Mouse (Mus musculus): ENCODE results near the gene Krtap5-5. TPM values are rescaled to one million over a fixed set of nuclear protein-coding genes. Genes with fewer than 3 reads are reported as not detected.
"Not testable (repeated sequence)": the region's sequence is repeated elsewhere in the genome, so short reads cannot be mapped to it uniquely, and the experiment has no call there.

Gene Krtap5-5
- polyA plus RNA-seq (2016; fragmentation: Nextera tagmentation; extraction: Ambion mirVana): not detected in 2 replicates

DNA sequence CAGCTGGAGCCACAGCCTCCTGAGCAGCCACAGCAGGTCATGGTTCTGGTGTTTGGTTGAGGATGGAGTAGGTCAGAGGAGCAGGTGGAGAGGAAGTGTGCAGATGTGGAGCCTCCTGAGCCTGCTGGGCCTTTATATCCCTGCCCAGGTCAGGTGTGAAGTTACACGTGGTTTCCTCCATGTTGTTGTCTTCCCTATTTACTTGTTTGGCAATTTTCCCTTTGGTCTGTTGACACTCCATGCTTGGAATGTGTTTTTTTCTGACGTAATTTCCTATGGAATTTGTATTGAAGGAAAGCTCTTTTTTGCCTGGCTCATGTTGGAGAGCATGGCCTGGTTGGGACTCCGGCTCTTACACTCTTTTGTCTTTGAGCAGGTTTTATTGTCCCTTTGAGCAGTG lies at the start of gene Krtap5-5:
Gene Krtap5-5, minus strand, starts transcription at position 101 of the 400 bp plus-strand sequence.
- not testable (repeated sequence) for ATAC-seq (ENCODE audit: insufficient number of reproducible peaks, low FRiP score); H3K9me3 ChIP-seq (replicated peaks)
- WGBS: 47% methylated on average over 3 of the region's 3 CpGs

DNA sequence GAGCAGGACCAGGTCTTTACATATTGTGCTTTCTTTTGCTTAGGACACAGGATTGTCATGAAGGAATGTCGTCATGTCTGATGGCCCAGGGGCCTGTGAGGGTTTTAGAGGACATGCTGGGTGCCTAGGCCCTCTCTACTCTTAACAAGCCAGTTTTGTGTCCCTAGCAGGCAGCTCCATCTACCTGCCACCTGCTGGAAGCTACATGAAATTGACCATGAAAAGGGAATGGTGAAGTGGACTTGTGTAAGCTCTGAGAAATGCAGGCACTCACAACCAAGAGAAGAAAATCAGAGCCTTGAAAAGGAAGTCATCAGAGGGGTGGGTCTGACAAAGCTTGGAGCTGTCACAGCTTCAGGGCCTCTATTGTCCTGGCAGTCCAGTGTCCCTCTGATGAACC lies 49.5 kb upstream of the Krtap5-5 start:
- ATAC-seq (ENCODE audit: insufficient number of reproducible peaks, low FRiP score); H3K9ac ChIP-seq; H3K4me2 ChIP-seq; H3K36me3 ChIP-seq; H3K4me3 ChIP-seq; H3K9me3 ChIP-seq (replicated peaks); H3K27ac ChIP-seq (ENCODE audit: poor library complexity, severe bottlenecking); H3K27me3 ChIP-seq (replicated peaks): not testable (repeated sequence)
- 70% methylated on average over 1 of the region's 1 CpGs for WGBS
- peaks cover 23% of the 10 kb centered on the region for H3K4me1 ChIP-seq (replicated peaks)

More for the DNA sequence above, at the start of gene Krtap5-5:
- H3K9ac ChIP-seq; H3K27ac ChIP-seq (ENCODE audit: poor library complexity, severe bottlenecking); H3K36me3 ChIP-seq; H3K4me2 ChIP-seq; H3K4me3 ChIP-seq; H3K27me3 ChIP-seq (replicated peaks); H3K4me1 ChIP-seq (replicated peaks): not testable (repeated sequence)

DNA sequence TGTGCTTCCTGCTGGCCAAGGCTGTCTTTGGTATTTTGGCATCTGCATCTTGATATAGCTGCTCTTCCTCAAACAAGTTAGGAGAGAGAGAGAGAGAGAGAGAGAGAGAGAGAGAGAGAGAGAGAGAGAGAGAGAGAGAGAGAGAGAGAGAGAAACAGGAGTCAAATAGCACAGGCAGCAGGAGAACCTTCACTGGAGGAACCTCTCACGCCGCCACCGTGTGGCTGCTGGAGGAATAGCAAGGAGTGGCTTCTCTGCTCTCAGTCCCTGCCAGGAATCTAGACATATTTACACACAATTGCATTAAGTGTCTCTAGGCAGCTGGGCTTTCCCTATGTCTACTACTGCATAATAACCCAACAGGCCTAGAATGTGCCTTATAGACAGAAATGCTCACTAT lies 48.4 kb upstream of the Krtap5-5 start:
- H3K27me3 ChIP-seq (replicated peaks); H3K9ac ChIP-seq; H3K36me3 ChIP-seq; H3K4me3 ChIP-seq; ATAC-seq (ENCODE audit: insufficient number of reproducible peaks, low FRiP score); H3K9me3 ChIP-seq (replicated peaks); H3K27ac ChIP-seq (ENCODE audit: poor library complexity, severe bottlenecking); H3K4me2 ChIP-seq: not testable (repeated sequence)
- 0% methylated on average over 3 of the region's 3 CpGs for WGBS
- peaks cover 23% of the 10 kb centered on the region for H3K4me1 ChIP-seq (replicated peaks)

DNA sequence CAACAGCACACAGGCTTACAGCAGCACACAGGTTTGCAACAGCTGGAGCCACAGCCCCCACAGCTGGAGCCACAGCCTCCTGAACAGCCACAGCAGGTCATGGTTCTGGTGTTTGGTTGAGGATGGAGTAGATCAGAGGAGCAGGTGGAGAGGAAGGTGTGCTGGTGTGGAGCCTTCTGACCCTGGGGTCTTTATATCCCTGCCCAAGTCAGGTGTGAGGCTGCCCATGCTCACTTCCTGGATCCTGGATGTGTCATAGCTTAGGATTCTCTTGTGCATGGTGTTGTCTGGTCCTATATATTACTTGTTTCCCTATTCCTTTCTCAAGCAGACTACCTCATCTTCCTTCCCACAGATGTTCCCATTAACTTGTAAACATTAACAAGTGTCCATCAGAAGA lies 44.5 kb upstream of the Krtap5-5 start, which contains the start of gene Gm4559:
Gene Gm4559, minus strand, starts transcription at position 101 of the 400 bp plus-strand sequence.
- not testable (repeated sequence) for H3K27ac ChIP-seq (ENCODE audit: poor library complexity, severe bottlenecking); H3K9me3 ChIP-seq (replicated peaks); H3K27me3 ChIP-seq (replicated peaks); H3K4me3 ChIP-seq; H3K4me2 ChIP-seq; ATAC-seq (ENCODE audit: insufficient number of reproducible peaks, low FRiP score); H3K36me3 ChIP-seq; H3K9ac ChIP-seq
- peaks cover 20% of the 10 kb centered on the region for H3K4me1 ChIP-seq (replicated peaks)

- H3K4me3 ChIP-seq; H3K9me3 ChIP-seq (replicated peaks); H3K27me3 ChIP-seq (replicated peaks); ATAC-seq (ENCODE audit: insufficient number of reproducible peaks, low FRiP score); H3K36me3 ChIP-seq; H3K4me1 ChIP-seq (replicated peaks); H3K27ac ChIP-seq (ENCODE audit: poor library complexity, severe bottlenecking); H3K9ac ChIP-seq; H3K4me2 ChIP-seq: not testable (repeated sequence)
- whole genome bisulfite sequencing: 58% methylated on average over 1 of the region's 1 CpGs
These were observed 28.5 kb upstream of the Krtap5-5 start, which contains the start of gene Gm2431 for GRCm38 (mm10) chr7:142258254-142258653. TSS of gene Gm2431 (minus strand) at chr7:142258354.

DNA sequence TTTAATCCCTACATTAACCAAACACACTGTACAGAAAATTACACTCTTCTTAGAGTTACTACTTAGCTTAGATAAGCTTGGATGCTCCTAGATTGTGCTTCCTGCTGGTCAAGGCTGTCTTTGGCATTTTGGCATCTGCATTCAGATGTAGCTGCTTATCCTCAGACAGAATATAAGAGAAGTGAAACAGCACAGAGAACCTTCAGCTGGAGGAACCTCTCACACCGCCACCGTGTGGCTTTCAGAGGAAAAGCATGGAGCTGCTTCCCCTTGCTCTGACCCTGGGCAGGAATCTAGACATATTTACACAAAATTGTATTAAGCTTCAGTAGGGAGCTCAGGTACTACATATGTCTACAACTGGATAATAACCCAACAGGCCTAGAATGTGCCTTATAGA lies 25.7 kb upstream of the Krtap5-5 start:
- H3K9ac ChIP-seq: no peak overlapping the region
- WGBS: 0% methylated on average over 2 of the region's 2 CpGs
- no peaks in the 10 kb centered on the region for H3K9me3 ChIP-seq (replicated peaks)
- no peak overlapping the region for H3K27ac ChIP-seq (ENCODE audit: poor library complexity, severe bottlenecking)
- H3K36me3 ChIP-seq: no peaks in the 10 kb centered on the region
- H3K4me1 ChIP-seq (replicated peaks): no peaks in the 10 kb centered on the region
- H3K27me3 ChIP-seq (replicated peaks): peaks cover 15% of the 10 kb centered on the region
- H3K4me3 ChIP-seq: no peak overlapping the region
- ATAC-seq (ENCODE audit: insufficient number of reproducible peaks, low FRiP score): no peak
- H3K4me2 ChIP-seq: no peak overlapping the region

- Histone ChIP-seq H3K9ac (no peak overlapping the region), H3K4me1 (replicated peaks) (no peaks in the 10 kb centered on the region), H3K4me3 (no peak overlapping the region), H3K27ac (ENCODE audit: poor library complexity, severe bottlenecking) (no peak overlapping the region), H3K9me3 (replicated peaks) (no peaks in the 10 kb centered on the region), H3K27me3 (replicated peaks) (peaks cover 21% of the 10 kb centered on the region), H3K36me3 (no peaks in the 10 kb centered on the region), H3K4me2 (no peak overlapping the region)
- no peak for ATAC-seq (ENCODE audit: insufficient number of reproducible peaks, low FRiP score)
- 2% methylated on average over 1 of the region's 1 CpGs for WGBS
These were observed 20.1 kb upstream of the Krtap5-5 start for GRCm38 (mm10) chr7:142249824-142250223.

DNA sequence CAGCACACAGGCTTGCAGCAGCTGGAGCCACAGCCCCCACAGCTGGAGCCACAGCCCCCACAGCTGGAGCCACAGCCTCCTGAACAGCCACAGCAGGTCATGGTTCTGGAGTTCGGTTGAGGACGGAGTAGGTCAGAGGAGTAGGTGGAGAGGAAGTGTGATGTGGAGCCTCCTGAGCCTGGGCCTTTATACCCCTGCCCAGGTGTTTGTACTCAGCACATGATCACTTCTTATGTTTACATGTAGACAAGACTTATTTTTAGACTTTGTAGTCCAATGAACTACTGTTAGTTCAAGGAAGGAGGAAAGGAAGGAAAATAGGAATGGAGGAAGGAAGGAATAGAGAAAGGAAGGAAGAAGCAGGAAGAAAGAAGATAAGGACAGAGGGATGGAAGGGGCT lies 11.2 kb upstream of the Krtap5-5 start, which contains the start of gene Gm40460:
Gene Gm40460, minus strand, starts transcription at position 101 of the 400 bp plus-strand sequence.
- no peaks in the 10 kb centered on the region for H3K36me3 ChIP-seq
- H3K9me3 ChIP-seq (replicated peaks): peaks cover 12% of the 10 kb centered on the region; the same call in 1 of the 2 replicates
- no peaks in the 10 kb centered on the region for H3K4me1 ChIP-seq (replicated peaks)
- 17% methylated on average over 2 of the region's 2 CpGs for WGBS
- no peak within 1 kb of the TSS for H3K4me2 ChIP-seq
- H3K27ac ChIP-seq (ENCODE audit: poor library complexity, severe bottlenecking): no peak within 1 kb of the TSS
- H3K9ac ChIP-seq: no peak within 1 kb of the TSS
- ATAC-seq (ENCODE audit: insufficient number of reproducible peaks, low FRiP score): no peak
- no peak within 1 kb of the TSS for H3K4me3 ChIP-seq
- no peaks in the 10 kb centered on the region for H3K27me3 ChIP-seq (replicated peaks)

GRCm38 (mm10) chr7:142231540-142231939 lies 1.8 kb upstream of the Krtap5-5 start:
- H3K4me2 ChIP-seq: no peak overlapping the region
- no peaks in the 10 kb centered on the region for H3K36me3 ChIP-seq
- no peaks in the 10 kb centered on the region for H3K4me1 ChIP-seq (replicated peaks)
- H3K27ac ChIP-seq (ENCODE audit: poor library complexity, severe bottlenecking): no peak overlapping the region
- no peaks in the 10 kb centered on the region for H3K27me3 ChIP-seq (replicated peaks)
- ATAC-seq (ENCODE audit: insufficient number of reproducible peaks, low FRiP score): no peak
- no peak overlapping the region for H3K9ac ChIP-seq
- 38% methylated on average over 1 of the region's 1 CpGs for WGBS
- H3K9me3 ChIP-seq (replicated peaks): 0 out of 2 replicates have a peak, but pooled peaks cover 10% of the 10 kb centered on the region
- no peak overlapping the region for H3K4me3 ChIP-seq

DNA sequence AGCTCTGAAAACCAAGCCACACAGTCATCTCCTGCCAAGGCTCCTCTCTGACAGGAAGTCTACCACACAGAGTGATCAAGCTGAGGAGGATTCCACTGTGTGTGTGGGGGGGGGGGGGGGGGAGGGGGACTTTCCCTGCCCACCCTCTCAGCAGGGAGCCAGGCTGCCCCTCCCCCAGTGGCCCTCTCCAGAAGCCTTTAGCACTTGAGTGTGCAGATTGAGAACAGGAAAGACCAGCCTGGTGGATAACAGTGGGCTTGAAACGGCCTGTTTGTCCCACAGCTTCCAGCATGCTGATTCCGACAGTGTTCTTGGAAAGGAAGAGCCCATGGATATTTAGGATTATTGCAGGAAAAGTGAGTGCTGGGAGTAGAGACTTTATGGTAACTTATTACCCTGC lies 5.3 kb downstream of the Krtap5-5 start:
- H3K9ac ChIP-seq: no peak overlapping the region
- 21% methylated on average over 2 of the region's 2 CpGs for WGBS
- H3K27ac ChIP-seq (ENCODE audit: poor library complexity, severe bottlenecking): no peak overlapping the region
- H3K9me3 ChIP-seq (replicated peaks): no peaks in the 10 kb centered on the region
- no peaks in the 10 kb centered on the region for H3K36me3 ChIP-seq
- no peak overlapping the region for H3K4me3 ChIP-seq
- H3K4me1 ChIP-seq (replicated peaks): peaks cover 5% of the 10 kb centered on the region; the same call in 1 of the 2 replicates
- no peak overlapping the region for H3K4me2 ChIP-seq
- ATAC-seq (ENCODE audit: insufficient number of reproducible peaks, low FRiP score): no peak
- H3K27me3 ChIP-seq (replicated peaks): no peaks in the 10 kb centered on the region

DNA sequence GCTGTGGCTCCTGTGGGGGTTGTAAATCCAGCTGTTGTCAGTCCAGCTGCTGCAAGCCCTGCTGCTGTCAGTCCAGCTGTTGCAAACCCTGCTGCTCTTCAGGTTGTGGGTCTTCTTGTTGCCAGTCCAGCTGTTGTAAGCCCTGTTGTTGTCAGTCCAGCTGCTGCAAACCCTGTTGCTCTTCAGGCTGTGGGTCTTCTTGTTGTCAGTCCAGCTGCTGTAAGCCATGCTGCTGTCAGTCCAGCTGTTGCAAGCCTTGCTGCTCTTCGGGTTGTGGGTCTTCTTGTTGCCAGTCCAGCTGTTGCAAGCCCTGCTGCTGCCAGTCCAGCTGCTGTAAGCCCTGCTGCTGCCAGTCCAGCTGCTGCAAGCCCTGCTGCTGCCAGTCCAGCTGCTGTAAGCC lies 17.6 kb downstream of the Krtap5-5 start:
- 64% methylated on average over 1 of the region's 1 CpGs for WGBS
- H3K36me3 ChIP-seq: not testable (repeated sequence)

DNA sequence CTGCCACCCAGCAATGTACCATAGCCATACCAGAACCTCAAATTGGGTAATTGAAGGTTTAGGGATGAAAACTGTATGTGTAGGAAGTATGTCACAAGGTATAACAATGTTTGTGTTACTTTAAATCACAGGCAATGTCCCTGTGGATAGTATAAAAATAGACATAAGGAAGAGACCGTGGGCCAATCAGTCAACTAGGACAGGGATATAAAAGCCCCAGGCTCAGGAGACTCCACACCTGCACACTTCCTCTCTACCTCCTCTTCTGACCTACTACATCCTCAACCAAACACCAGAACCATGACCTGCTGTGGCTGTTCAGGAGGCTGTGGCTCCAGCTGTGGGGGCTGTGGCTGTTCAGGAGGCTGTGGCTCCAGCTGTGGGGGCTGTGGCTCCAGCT lies 18.2 kb downstream of the Krtap5-5 start, which contains the start of gene Gm7579:
Gene Gm7579, plus strand, starts transcription at position 301 of the 400 bp plus-strand sequence.
- ATAC-seq (ENCODE audit: insufficient number of reproducible peaks, low FRiP score): no peak
- Histone ChIP-seq H3K27me3 (replicated peaks) (peaks cover 13% of the 10 kb centered on the region; the same call in 1 of the 2 replicates), H3K9ac (no peak within 1 kb of the TSS), H3K4me1 (replicated peaks) (no peaks in the 10 kb centered on the region), H3K4me3 (no peak within 1 kb of the TSS), H3K27ac (ENCODE audit: poor library complexity, severe bottlenecking) (no peak within 1 kb of the TSS), H3K9me3 (replicated peaks) (no peaks in the 10 kb centered on the region; the same call in 1 of the 2 replicates), H3K36me3 (no peaks in the 10 kb centered on the region), H3K4me2 (no peak within 1 kb of the TSS)
- WGBS: 63% methylated on average over 1 of the region's 1 CpGs

More for the DNA sequence above, 17.6 kb downstream of the Krtap5-5 start:
- peaks cover 13% of the 10 kb centered on the region; the same call in 1 of the 2 replicates for H3K27me3 ChIP-seq (replicated peaks)
- ATAC-seq (ENCODE audit: insufficient number of reproducible peaks, low FRiP score); H3K9me3 ChIP-seq (replicated peaks); H3K4me2 ChIP-seq; H3K4me1 ChIP-seq (replicated peaks); H3K4me3 ChIP-seq; H3K27ac ChIP-seq (ENCODE audit: poor library complexity, severe bottlenecking); H3K9ac ChIP-seq: not testable (repeated sequence)

Data from heart, embryonic 12.5 days (tissue).